Mouse (Mus musculus): Measurements from ENCODE around the gene Gpr152. TPM values are rescaled to one million over a fixed set of nuclear protein-coding genes. Genes with fewer than 3 reads are reported as not detected.

Gpr152 gene
- polyA plus RNA-seq, 1 experiment from 2014 or later: not detected

GRCm38 (mm10) chr19:4148491-4148806, 8.9 kb downstream of the Gpr152 start, which contains the start of gene Coro1b:
TSS of gene Coro1b (plus strand) at chr19:4148619.
- under 1% methylated on average over 31 of the region's 33 CpGs for WGBS
- H3K4me2 ChIP-seq (replicated peaks): peak within 1 kb of the TSS; percentile 82
- H3K27ac ChIP-seq: peak within 1 kb of the TSS; percentile 72

GRCm38 (mm10) chr19:4148819-4149218, 9.2 kb downstream of the Gpr152 start:
- Histone ChIP-seq H3K4me2 (replicated peaks) (peak overlapping the region; percentile 82), H3K4me1 (replicated peaks) (peaks cover 18% of the 10 kb centered on the region), H3K27me3 (replicated peaks) (no peaks in the 10 kb centered on the region), H3K9ac (peak overlapping the region; percentile 91), H3K9me3 (no peaks in the 10 kb centered on the region), H3K36me3 (peaks cover 9% of the 10 kb centered on the region), H3K27ac (peak overlapping the region; percentile 72), H3K4me3 (replicated peaks) (peak overlapping the region; percentile 91)
- ATAC-seq: peak; percentile 55; the same call in 1 of the 2 replicates
- under 1% methylated on average over 7 of the region's 8 CpGs for WGBS

More at GRCm38 (mm10) chr19:4148491-4148806, 8.9 kb downstream of the Gpr152 start, which contains the start of gene Coro1b:
- Histone ChIP-seq H3K36me3 (peaks cover 9% of the 10 kb centered on the region), H3K9me3 (no peaks in the 10 kb centered on the region), H3K27me3 (replicated peaks) (no peaks in the 10 kb centered on the region), H3K4me1 (replicated peaks) (peaks cover 18% of the 10 kb centered on the region), H3K9ac (peak within 1 kb of the TSS; percentile 91), H3K4me3 (replicated peaks) (peak within 1 kb of the TSS; percentile 91)
- peak; percentile 96 for ATAC-seq

GRCm38 (mm10) chr19:4149283-4149682, 9.7 kb downstream of the Gpr152 start:
- H3K4me3 ChIP-seq (replicated peaks): peak overlapping the region; percentile 91
- peaks cover 18% of the 10 kb centered on the region for H3K4me1 ChIP-seq (replicated peaks)
- no peaks in the 10 kb centered on the region for H3K9me3 ChIP-seq
- H3K36me3 ChIP-seq: peaks cover 9% of the 10 kb centered on the region
- H3K9ac ChIP-seq: peak overlapping the region; percentile 91
- H3K27ac ChIP-seq: no peak overlapping the region; the same call in 1 of the 2 replicates
- H3K4me2 ChIP-seq (replicated peaks): peak overlapping the region; percentile 82
- H3K27me3 ChIP-seq (replicated peaks): no peaks in the 10 kb centered on the region
- 79% methylated on average over 11 of the region's 11 CpGs for WGBS
- 0 out of 2 replicates have a peak, but pooled peaks have one; percentile 5 for ATAC-seq

- Histone ChIP-seq H3K9me3 (no peaks in the 10 kb centered on the region), H3K36me3 (peaks cover 9% of the 10 kb centered on the region), H3K9ac (0 out of 2 replicates have a peak overlapping the region, but pooled peaks have one; percentile 91), H3K4me1 (replicated peaks) (peaks cover 18% of the 10 kb centered on the region), H3K4me2 (replicated peaks) (peak overlapping the region; percentile 82), H3K4me3 (replicated peaks) (peak overlapping the region; percentile 91), H3K27me3 (replicated peaks) (no peaks in the 10 kb centered on the region), H3K27ac (no peak overlapping the region)
- 0 out of 2 replicates have a peak, but pooled peaks have one; percentile 4 for ATAC-seq
- WGBS: 92% methylated on average over 17 of the region's 17 CpGs
Observed at GRCm38 (mm10) chr19:4149764-4150461, 10.3 kb downstream of the Gpr152 start.

- Histone ChIP-seq H3K4me1 (replicated peaks) (peaks cover 18% of the 10 kb centered on the region), H3K4me3 (replicated peaks) (no peak overlapping the region), H3K36me3 (peaks cover 9% of the 10 kb centered on the region), H3K4me2 (replicated peaks) (no peak overlapping the region), H3K27me3 (replicated peaks) (no peaks in the 10 kb centered on the region), H3K9ac (no peak overlapping the region), H3K27ac (no peak overlapping the region), H3K9me3 (no peaks in the 10 kb centered on the region)
- ATAC-seq: no peak
- 89% methylated on average over 22 of the region's 22 CpGs for WGBS
Observed at GRCm38 (mm10) chr19:4150567-4151487, 11.2 kb downstream of the Gpr152 start.

GRCm38 (mm10) chr19:4151488-4151860, 11.9 kb downstream of the Gpr152 start:
- peaks cover 9% of the 10 kb centered on the region for H3K36me3 ChIP-seq
- peaks cover 18% of the 10 kb centered on the region for H3K4me1 ChIP-seq (replicated peaks)
- no peak overlapping the region for H3K27ac ChIP-seq
- WGBS: 70% methylated on average over 5 of the region's 5 CpGs
- no peak for ATAC-seq
- no peak overlapping the region for H3K9ac ChIP-seq
- H3K4me2 ChIP-seq (replicated peaks): no peak overlapping the region
- no peaks in the 10 kb centered on the region for H3K9me3 ChIP-seq
- H3K4me3 ChIP-seq (replicated peaks): no peak overlapping the region
- H3K27me3 ChIP-seq (replicated peaks): no peaks in the 10 kb centered on the region

GRCm38 (mm10) chr19:4151898-4152297, 12.3 kb downstream of the Gpr152 start:
- Histone ChIP-seq H3K27ac (no peak overlapping the region), H3K9me3 (no peaks in the 10 kb centered on the region), H3K27me3 (replicated peaks) (no peaks in the 10 kb centered on the region), H3K4me2 (replicated peaks) (no peak overlapping the region), H3K9ac (no peak overlapping the region), H3K4me1 (replicated peaks) (peaks cover 18% of the 10 kb centered on the region), H3K36me3 (peaks cover 9% of the 10 kb centered on the region), H3K4me3 (replicated peaks) (no peak overlapping the region)
- no peak for ATAC-seq
- WGBS: 88% methylated on average over 5 of the region's 5 CpGs

- Histone ChIP-seq H3K4me3 (replicated peaks) (no peak overlapping the region), H3K4me2 (replicated peaks) (no peak overlapping the region), H3K9me3 (no peaks in the 10 kb centered on the region), H3K27me3 (replicated peaks) (no peaks in the 10 kb centered on the region), H3K36me3 (peaks cover 15% of the 10 kb centered on the region), H3K27ac (no peak overlapping the region), H3K9ac (no peak overlapping the region), H3K4me1 (replicated peaks) (peaks cover 16% of the 10 kb centered on the region)
- WGBS: 85% methylated on average over 8 of the region's 8 CpGs
- ATAC-seq: no peak
Observed at GRCm38 (mm10) chr19:4152445-4153231, 13.1 kb downstream of the Gpr152 start.

GRCm38 (mm10) chr19:4153232-4153654, 13.7 kb downstream of the Gpr152 start, which contains the start of gene Ptprcap:
TSS of gene Ptprcap (plus strand) at chr19:4153604.
- Histone ChIP-seq H3K36me3 (peaks cover 15% of the 10 kb centered on the region), H3K4me3 (replicated peaks) (no peak within 1 kb of the TSS), H3K4me2 (replicated peaks) (no peak within 1 kb of the TSS), H3K9me3 (no peaks in the 10 kb centered on the region), H3K27ac (no peak within 1 kb of the TSS), H3K9ac (no peak within 1 kb of the TSS), H3K27me3 (replicated peaks) (no peaks in the 10 kb centered on the region), H3K4me1 (replicated peaks) (peaks cover 12% of the 10 kb centered on the region)
- ATAC-seq: no peak
- 66% methylated on average over 11 of the region's 11 CpGs for WGBS

GRCm38 (mm10) chr19:4154437-4155222, 15.0 kb downstream of the Gpr152 start:
- H3K4me3 ChIP-seq (replicated peaks): no peak overlapping the region
- WGBS: 73% methylated on average over 13 of the region's 13 CpGs
- H3K36me3 ChIP-seq: peaks cover 25% of the 10 kb centered on the region
- no peak overlapping the region for H3K9ac ChIP-seq
- no peaks in the 10 kb centered on the region for H3K9me3 ChIP-seq
- no peak overlapping the region for H3K4me2 ChIP-seq (replicated peaks)
- no peaks in the 10 kb centered on the region for H3K27me3 ChIP-seq (replicated peaks)
- no peak overlapping the region for H3K27ac ChIP-seq
- H3K4me1 ChIP-seq (replicated peaks): peaks cover 5% of the 10 kb centered on the region
- no peak for ATAC-seq

All from intestine, embryonic 15.5 days (tissue).